Mouse (Mus musculus) E14TG2a.4 (cell line): ENCODE results near the gene Ms4a12.
"Not testable (repeated sequence)": the region's sequence is repeated elsewhere in the genome, so short reads cannot be mapped to it uniquely, and the experiment has no call there.

Experiments used
- H3K27me3 ChIP-seq: 2 replicates; pipeline ENCODE4 v1.6.1; 2014; ENCODE audit warnings: low read length, control low read depth; ENCODE audit not compliant: insufficient read depth
- H3K36me3 ChIP-seq: 2 replicates; pipeline ENCODE4 v1.6.1; 2014; ENCODE audit warnings: low read length, control low read depth; ENCODE audit not compliant: insufficient read depth
- H3K4me1 ChIP-seq: replicated peaks from 2 replicates; pipeline ENCODE4 v1.6.1; 2014; ENCODE audit warnings: low read depth, low read length, control low read depth
- H3K4me3 ChIP-seq: replicated peaks from 2 replicates; pipeline ENCODE4 v1.5.1; 2014; ENCODE audit warnings: mild to moderate bottlenecking, low read length
- H3K9me3 ChIP-seq: 2 replicates; pipeline ENCODE4 v1.6.1; 2014; ENCODE audit warnings: low read length, control low read depth
- CTCF ChIP-seq: conservative IDR thresholded peaks from 2 replicates; pipeline ENCODE4 v1.5.1; 2014; ENCODE audit warnings: low read length
- NANOG ChIP-seq: IDR thresholded peaks from 2 replicates; pipeline ENCODE4 v1.6.1; 2014; ENCODE audit warnings: borderline replicate concordance, low read length, mixed read lengths
- POU5F1 ChIP-seq: IDR thresholded peaks from 2 replicates; pipeline ENCODE4 v1.6.1; 2014; ENCODE audit warnings: low read length, borderline replicate concordance

The Ms4a12 gene

DNA sequence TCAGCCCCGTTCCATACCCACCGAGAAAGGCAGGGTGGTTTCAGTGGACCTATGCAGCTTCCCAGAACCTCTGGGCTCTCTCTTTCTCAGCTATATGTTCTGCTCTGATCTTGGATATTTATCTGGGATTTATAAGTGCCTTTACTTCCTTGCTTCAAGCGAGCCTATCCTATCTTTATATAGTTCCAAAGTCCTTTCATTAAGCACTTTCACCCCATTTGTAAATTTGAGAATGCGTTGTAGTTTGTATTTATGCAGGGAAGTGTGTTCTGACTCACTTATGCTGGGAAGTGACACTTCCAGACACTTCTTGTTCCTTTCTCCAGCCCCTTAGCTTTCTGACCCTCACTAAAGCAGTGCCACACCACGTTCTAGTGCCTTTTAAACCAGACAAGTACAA is at the start of gene Ms4a12:
Gene Ms4a12, minus strand, starts transcription at position 101 of the 400 bp plus-strand sequence.
- no peak within 1 kb of the TSS for H3K4me3 ChIP-seq
- H3K36me3 ChIP-seq, result no peaks in the 10 kb centered on the region
- H3K4me1 ChIP-seq, result no peaks in the 10 kb centered on the region
- TF ChIP-seq NANOG (no peak), CTCF (no peak), POU5F1 (no peak)
- no peaks in the 10 kb centered on the region for H3K27me3 ChIP-seq
- no peaks in the 10 kb centered on the region for H3K9me3 ChIP-seq

GRCm38 (mm10) chr19:11280223-11280622 is 48.0 kb upstream of the Ms4a12 start:
- H3K36me3 ChIP-seq, result no peaks in the 10 kb centered on the region
- TF ChIP-seq NANOG (peak; percentile 81), CTCF (no peak), POU5F1 (no peak)
- no peaks in the 10 kb centered on the region for H3K27me3 ChIP-seq
- no peak overlapping the region for H3K4me3 ChIP-seq
- peaks cover 4% of the 10 kb centered on the region; the same call in 1 of the 2 replicates for H3K9me3 ChIP-seq
- H3K4me1 ChIP-seq, result peaks cover 12% of the 10 kb centered on the region

GRCm38 (mm10) chr19:11276431-11276830 is 44.2 kb upstream of the Ms4a12 start:
- TF ChIP-seq POU5F1 (no peak), CTCF (no peak), NANOG (no peak)
- H3K4me3 ChIP-seq, result no peak overlapping the region
- H3K4me1 ChIP-seq, result peaks cover 12% of the 10 kb centered on the region
- no peaks in the 10 kb centered on the region for H3K36me3 ChIP-seq
- H3K9me3 ChIP-seq, result no peaks in the 10 kb centered on the region
- H3K27me3 ChIP-seq, result no peaks in the 10 kb centered on the region

DNA sequence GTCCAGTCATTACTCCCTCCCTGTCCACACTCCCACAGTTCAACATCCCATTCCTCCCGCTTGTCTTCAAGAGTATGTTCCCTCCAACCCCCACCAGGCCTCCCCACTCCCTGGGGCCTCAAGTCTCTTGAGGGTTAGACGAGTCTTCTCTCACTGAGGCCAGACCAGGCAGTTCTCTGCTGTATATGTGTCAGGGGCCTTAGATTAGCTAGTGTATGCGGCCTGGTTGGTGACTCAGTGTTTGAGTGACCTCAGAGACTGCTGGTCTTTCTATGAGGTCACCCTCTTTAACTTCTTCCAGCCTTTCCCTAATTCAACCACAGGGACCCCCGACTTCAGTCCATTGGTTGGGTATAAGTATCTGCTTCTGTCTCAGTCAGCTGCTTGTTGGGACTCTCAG is 34.7 kb upstream of the Ms4a12 start:
- no peaks in the 10 kb centered on the region for H3K4me1 ChIP-seq
- TF ChIP-seq NANOG (no peak), POU5F1 (no peak), CTCF (no peak)
- no peak overlapping the region for H3K4me3 ChIP-seq
- H3K27me3 ChIP-seq, result no peaks in the 10 kb centered on the region; the same call in 1 of the 2 replicates
- H3K36me3 ChIP-seq, result no peaks in the 10 kb centered on the region
- H3K9me3 ChIP-seq, result no peaks in the 10 kb centered on the region

- Histone ChIP-seq H3K9me3 (no peaks in the 10 kb centered on the region), H3K36me3 (no peaks in the 10 kb centered on the region), H3K4me1 (no peaks in the 10 kb centered on the region), H3K4me3 (no peak within 1 kb of the TSS), H3K27me3 (no peaks in the 10 kb centered on the region; the same call in 1 of the 2 replicates)
- TF ChIP-seq POU5F1 (no peak), NANOG (no peak), CTCF (no peak)
Measured at GRCm38 (mm10) chr19:11266052-11266845, 34.0 kb upstream of the Ms4a12 start, which contains the start of gene Ms4a1. Ms4a1 (minus strand) TSS chr19:11266241.

GRCm38 (mm10) chr19:11264602-11265185 is 32.4 kb upstream of the Ms4a12 start:
- H3K9me3 ChIP-seq, result no peaks in the 10 kb centered on the region
- H3K4me1 ChIP-seq, result no peaks in the 10 kb centered on the region
- TF ChIP-seq NANOG (no peak), POU5F1 (no peak), CTCF (no peak)
- no peaks in the 10 kb centered on the region for H3K36me3 ChIP-seq
- H3K4me3 ChIP-seq, result no peak overlapping the region
- no peaks in the 10 kb centered on the region; the same call in 1 of the 2 replicates for H3K27me3 ChIP-seq

DNA sequence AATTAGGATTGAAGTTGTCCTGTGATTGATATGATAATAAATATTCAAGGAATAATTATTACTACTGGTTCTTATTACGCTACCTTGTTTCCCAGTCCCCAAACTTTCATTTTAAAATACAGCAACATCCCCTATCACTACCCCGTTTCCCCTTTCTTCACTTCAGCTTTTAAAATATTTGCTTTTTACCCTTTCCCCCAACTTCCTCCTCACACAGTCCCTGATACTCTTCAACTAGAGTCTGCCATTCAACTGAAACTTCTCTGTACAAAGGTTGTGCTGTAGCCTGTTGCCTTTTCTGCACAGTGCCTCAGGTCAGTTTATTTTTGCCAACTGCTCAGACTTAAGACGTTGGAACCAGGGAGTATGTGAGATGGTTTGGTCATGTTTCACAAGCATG is 31.3 kb upstream of the Ms4a12 start:
- Histone ChIP-seq H3K4me1 (no peaks in the 10 kb centered on the region), H3K36me3 (no peaks in the 10 kb centered on the region), H3K4me3 (no peak overlapping the region), H3K9me3 (no peaks in the 10 kb centered on the region), H3K27me3 (no peaks in the 10 kb centered on the region; the same call in 1 of the 2 replicates)
- TF ChIP-seq NANOG (no peak), POU5F1 (no peak), CTCF (no peak)

- H3K4me1 ChIP-seq, H3K4me3 ChIP-seq, H3K36me3 ChIP-seq, H3K27me3 ChIP-seq, H3K9me3 ChIP-seq: not testable (repeated sequence)
Measured at GRCm38 (mm10) chr19:11262932-11263331, 30.7 kb upstream of the Ms4a12 start.

DNA sequence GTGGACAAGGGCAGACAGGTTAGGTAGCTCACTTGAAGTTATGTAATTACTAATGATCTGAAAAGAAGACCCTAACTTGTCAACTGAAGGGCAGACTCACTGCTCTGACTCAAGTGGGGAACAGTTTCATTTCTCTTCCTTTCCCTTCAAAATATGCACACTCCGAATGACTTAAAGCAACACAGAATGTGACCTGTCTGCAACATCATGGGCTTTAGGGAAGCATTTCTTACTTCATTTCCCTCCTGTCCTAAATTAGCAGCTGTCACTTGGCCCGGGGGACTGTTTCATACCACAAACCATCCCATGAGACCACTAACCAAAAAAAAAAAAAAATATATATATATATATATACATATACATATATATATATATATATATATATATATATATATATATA is 29.3 kb upstream of the Ms4a12 start:
- Histone ChIP-seq H3K36me3 (no peaks in the 10 kb centered on the region), H3K4me3 (no peak overlapping the region), H3K4me1 (no peaks in the 10 kb centered on the region), H3K9me3 (no peaks in the 10 kb centered on the region), H3K27me3 (no peaks in the 10 kb centered on the region; the same call in 1 of the 2 replicates)
- TF ChIP-seq NANOG (no peak), POU5F1 (no peak), CTCF (no peak)
